Mouse (Mus musculus): Measurements from ENCODE around the gene Pdia3. TPM values are rescaled to one million over a fixed set of nuclear protein-coding genes. Genes with fewer than 3 reads are reported as not detected.

The Pdia3 gene
- polyA plus RNA-seq, 1 experiment from 2014 or later: 811 TPM

Small RNAs within 50 kb of the gene (microRNA-seq; reads per million reads assigned to microRNA genes)
- not detected for gene Gm22953

Other genes with a start within 250 kb of the Pdia3 start
- 57.2 and 57.6 TPM in 2 replicates for gene Tubgcp4, start 243.1 kb upstream of the Pdia3 start, polyA plus RNA-seq (2015; fragmentation: Nextera tagmentation; extraction: Ambion mirVana)
- 12.6 and 13.8 TPM in 2 replicates for gene Zscan29, start 242.7 kb upstream of the Pdia3 start, polyA plus RNA-seq (2015; fragmentation: Nextera tagmentation; extraction: Ambion mirVana)
- 72.9 and 73.7 TPM in 2 replicates for gene Trp53bp1, start 142.4 kb upstream of the Pdia3 start, polyA plus RNA-seq (2015; fragmentation: Nextera tagmentation; extraction: Ambion mirVana)
- 3.1 and 3.2 TPM in 2 replicates for gene Map1a, start 124.2 kb upstream of the Pdia3 start, polyA plus RNA-seq (2015; fragmentation: Nextera tagmentation; extraction: Ambion mirVana)
- 12.6 and 14.5 TPM in 2 replicates for gene Ppip5k1, start 58.4 kb upstream of the Pdia3 start, polyA plus RNA-seq (2015; fragmentation: Nextera tagmentation; extraction: Ambion mirVana)
- 16.9 and 22.4 TPM in 2 replicates for gene Ckmt1, start 56.1 kb upstream of the Pdia3 start, polyA plus RNA-seq (2015; fragmentation: Nextera tagmentation; extraction: Ambion mirVana)
- not detected in 2 replicates for gene Strc, start 26.6 kb upstream of the Pdia3 start, polyA plus RNA-seq (2015; fragmentation: Nextera tagmentation; extraction: Ambion mirVana)
- gene Catsper2, start within 50 bp of the Pdia3 start, polyA plus RNA-seq (2015; fragmentation: Nextera tagmentation; extraction: Ambion mirVana): 1.8 and 2.7 TPM in 2 replicates
- 11.2 and 12.9 TPM in 2 replicates for gene Ell3, start 30.5 kb downstream of the Pdia3 start, polyA plus RNA-seq (2015; fragmentation: Nextera tagmentation; extraction: Ambion mirVana)
- 482 and 510 TPM in 2 replicates for gene Serf2, start 35.4 kb downstream of the Pdia3 start, polyA plus RNA-seq (2015; fragmentation: Nextera tagmentation; extraction: Ambion mirVana)
- gene Hypk, start 39.5 kb downstream of the Pdia3 start, polyA plus RNA-seq (2015; fragmentation: Nextera tagmentation; extraction: Ambion mirVana): 119 and 120 TPM in 2 replicates
- gene Serinc4, start 43.0 kb downstream of the Pdia3 start, polyA plus RNA-seq (2015; fragmentation: Nextera tagmentation; extraction: Ambion mirVana): 0.06 and 0.10 TPM in 2 replicates
- 53.7 and 54.3 TPM in 2 replicates for gene Mfap1b, start 60.3 kb downstream of the Pdia3 start, polyA plus RNA-seq (2015; fragmentation: Nextera tagmentation; extraction: Ambion mirVana)
- gene Mfap1a, start 92.9 kb downstream of the Pdia3 start, polyA plus RNA-seq (2015; fragmentation: Nextera tagmentation; extraction: Ambion mirVana): 28.2 and 29.4 TPM in 2 replicates
- gene Wdr76, start 92.9 kb downstream of the Pdia3 start, polyA plus RNA-seq (2015; fragmentation: Nextera tagmentation; extraction: Ambion mirVana): 9.3 and 9.7 TPM in 2 replicates